In the genomic region with DNA sequence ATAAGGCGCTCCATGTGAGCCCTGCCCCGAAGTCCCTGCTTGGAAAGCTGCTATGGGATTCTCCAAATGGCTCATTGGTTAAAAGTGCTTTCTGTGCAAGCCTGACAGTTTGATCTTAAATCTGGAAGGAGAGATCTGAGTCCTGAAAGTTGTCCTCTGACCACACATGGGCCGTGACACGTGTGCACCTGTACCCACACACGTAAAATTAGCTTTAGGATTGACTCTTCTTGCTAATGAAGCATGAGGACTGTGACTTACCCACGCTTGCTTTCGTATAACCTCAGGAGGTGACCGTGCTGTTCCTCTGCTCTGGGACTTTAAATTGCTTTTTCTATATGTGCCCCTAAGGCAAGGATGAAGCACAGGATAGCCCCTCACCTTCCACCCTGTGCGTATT, we compare ENCODE assay signal across 9 mouse cellular contexts. TPM values are rescaled to one million over a fixed set of nuclear protein-coding genes. Genes with fewer than 3 reads are reported as not detected.
DNase-seq lines count a peak whose midpoint lies in the region; ATAC-seq and TF ChIP-seq lines count a peak whose summit lies in the region.
"Had no signal": no experiment of that assay in that cellular context is flagged by ENCODE, and none has a peak within 500 bp of the region (broad histone marks: within the 10 kb centered on the region; RNA-seq: fewer than 3 reads in every experiment).

No protein-coding gene starts in this region.

- no peak overlapping the region for H3K27ac ChIP-seq in cerebellum, adult 2 months (ENCODE audit: insufficient read depth, low read length)
- H3K27ac ChIP-seq in neural tube, embryonic 11.5 days (ENCODE audit: low read depth, low read length), result no peak overlapping the region
- peak overlapping the region; percentile 57 for H3K27ac ChIP-seq in liver, embryonic 13.5 days
- no peak overlapping the region for H3K27ac ChIP-seq in stomach, postnatal 0 days (replicated peaks)

- H3K27me3 ChIP-seq in cerebellum, adult 2 months (ENCODE audit: control insufficient read depth, insufficient read depth, low read length), result no peaks in the 10 kb centered on the region
- H3K27me3 ChIP-seq in neural tube, embryonic 11.5 days (ENCODE audit: control insufficient read depth, insufficient read depth, low read length), result no peaks in the 10 kb centered on the region
- no peaks in the 10 kb centered on the region for H3K27me3 ChIP-seq in liver, embryonic 13.5 days
- H3K27me3 ChIP-seq in stomach, postnatal 0 days (ENCODE audit: control insufficient read depth, insufficient read depth, low read length), result no peaks in the 10 kb centered on the region

- no peak overlapping the region for H3K9ac ChIP-seq in neural tube, embryonic 11.5 days (ENCODE audit: low read length)
- peak overlapping the region; percentile 80 for H3K9ac ChIP-seq in liver, embryonic 13.5 days
- no peak overlapping the region for H3K9ac ChIP-seq in stomach, postnatal 0 days (ENCODE audit: low read length)

- no peak for TF ChIP-seq EP300 in stomach, postnatal 0 days (optimal IDR thresholded peaks at IDR 0.05)

- WGBS in cerebellum, adult 2 months, result 40% methylated on average over 9 of the region's 9 CpGs
- 91% methylated on average over 9 of the region's 9 CpGs for WGBS in neural tube, embryonic 11.5 days
- 82% methylated on average over 9 of the region's 9 CpGs for WGBS in liver, embryonic 13.5 days (ENCODE audit: insufficient replicate concordance)
- 70% methylated on average over 9 of the region's 9 CpGs for WGBS in stomach, postnatal 0 days

- H3K4me1 ChIP-seq in cerebellum, adult 2 months (ENCODE audit: control insufficient read depth, insufficient read depth, low read length), result peaks cover 28% of the 10 kb centered on the region
- H3K4me1 ChIP-seq in neural tube, embryonic 11.5 days (ENCODE audit: control insufficient read depth, insufficient read depth, low read length), result peaks cover 39% of the 10 kb centered on the region
- peaks cover 82% of the 10 kb centered on the region for H3K4me1 ChIP-seq in liver, embryonic 13.5 days (replicated peaks)
- H3K4me1 ChIP-seq in stomach, postnatal 0 days (replicated peaks; ENCODE audit: control insufficient read depth, insufficient read depth), result peaks cover 10% of the 10 kb centered on the region

- no peak for DNase-seq in cerebellum, adult 2 months
- DNase-seq in cerebellum, postnatal 36 days, result no peak
- no peak for DNase-seq in neural tube, embryonic 11.5 days (ENCODE audit: low spot score)
- no peak for DNase-seq in neural tube, embryonic 10.5 days (ENCODE audit: extremely low spot score, low spot score)
- no peak for DNase-seq in liver, embryonic 13.5 days
- DNase-seq in stomach, postnatal 0 days (ENCODE audit: low spot score), result no peak
- no peak for DNase-seq in cerebellum, postnatal 4 days (ENCODE audit: low spot score in 2 of 2)
- no peak for DNase-seq in gastrocnemius, adult 18-20 months (ENCODE audit: low spot score)
- DNase-seq: adrenal gland, postnatal 25 days had no signal

- H3K4me3 ChIP-seq in cerebellum, adult 2 months (replicated peaks; ENCODE audit: insufficient read depth, low read depth, low read length), result peak overlapping the region; percentile 18
- H3K4me3 ChIP-seq in neural tube, embryonic 11.5 days (ENCODE audit: low read depth, low read length), result peak overlapping the region; percentile 68
- H3K4me3 ChIP-seq in liver, embryonic 13.5 days (replicated peaks), result peak overlapping the region; percentile 74
- no peak overlapping the region for H3K4me3 ChIP-seq in stomach, postnatal 0 days (ENCODE audit: low read depth, low read length)

- H3K4me2 ChIP-seq in neural tube, embryonic 11.5 days (ENCODE audit: low read depth), result peak overlapping the region; percentile 79
- peak overlapping the region; percentile 83 for H3K4me2 ChIP-seq in liver, embryonic 13.5 days
- peak overlapping the region; percentile 75; the same call in 1 of the 2 replicates for H3K4me2 ChIP-seq in stomach, postnatal 0 days (replicated peaks; ENCODE audit: low read depth)

- no peak for TF ChIP-seq CTCF in cerebellum, adult 2 months (IDR thresholded peaks at IDR 0.05; ENCODE audit: borderline replicate concordance, insufficient read depth, low read depth, low read length)
- TF ChIP-seq CTCF in stomach, postnatal 0 days (IDR thresholded peaks at IDR 0.05; ENCODE audit: low read depth), result no peak

- TF ChIP-seq POLR2A in cerebellum, adult 2 months (IDR thresholded peaks at IDR 0.05; ENCODE audit: borderline replicate concordance, insufficient read depth, low read length), result no peak

- ATAC-seq in neural tube, embryonic 11.5 days (ENCODE audit: insufficient read depth, low FRiP score, low TSS enrichment), result no peak
- no peak for ATAC-seq in liver, embryonic 13.5 days (ENCODE audit: low read depth)
- ATAC-seq in stomach, postnatal 0 days (ENCODE audit: low FRiP score, low TSS enrichment), result no peak

- H3K9me3 ChIP-seq in neural tube, embryonic 11.5 days (ENCODE audit: control insufficient read depth, low read length), result no peaks in the 10 kb centered on the region
- H3K9me3 ChIP-seq in liver, embryonic 13.5 days (replicated peaks), result no peaks in the 10 kb centered on the region
- H3K9me3 ChIP-seq in stomach, postnatal 0 days (ENCODE audit: control insufficient read depth, low read length), result no peaks in the 10 kb centered on the region

- peaks cover 64% of the 10 kb centered on the region for H3K36me3 ChIP-seq in neural tube, embryonic 11.5 days (ENCODE audit: control insufficient read depth, insufficient read depth, low read length)
- H3K36me3 ChIP-seq in liver, embryonic 13.5 days, result peaks cover 89% of the 10 kb centered on the region
- peaks cover 32% of the 10 kb centered on the region for H3K36me3 ChIP-seq in stomach, postnatal 0 days (ENCODE audit: control insufficient read depth, insufficient read depth, low read length)

RNA-seq across cellular contexts. Expression of a gene that starts 5.6 kb away (rescaled TPM):
- polyA plus RNA-seq in cerebellum, adult 2 months (2012; rRNA removed), result 695 and 743 TPM in 2 replicates
- 413 and 424 TPM in 2 replicates for polyA plus RNA-seq in neural tube, embryonic 11.5 days (2014; fragmentation: Nextera tagmentation; extraction: Ambion mirVana)
- 73.7 and 106 TPM in 2 replicates for polyA plus RNA-seq in liver, embryonic 13.5 days (2015; fragmentation: Nextera tagmentation; extraction: Ambion mirVana)
- 29.5 and 34.0 TPM in 2 replicates for polyA plus RNA-seq in stomach, postnatal 0 days (2015; fragmentation: Nextera tagmentation; extraction: Ambion mirVana)
- 1 to 10 TPM; 5.5 to 8.3 TPM for total RNA-seq in gastrocnemius, adult 18-20 months (2021)

RNA-seq across cellular contexts. Expression of a gene that starts 33.8 kb away (rescaled TPM):
- 0.18 and 0.22 TPM in 2 replicates for polyA plus RNA-seq in cerebellum, adult 2 months (2012; rRNA removed)
- polyA plus RNA-seq in neural tube, embryonic 11.5 days (2014; fragmentation: Nextera tagmentation; extraction: Ambion mirVana), result not detected in 2 replicates
- 0.05 TPM in 1 of 2 replicates, not detected in the other for polyA plus RNA-seq in liver, embryonic 13.5 days (2015; fragmentation: Nextera tagmentation; extraction: Ambion mirVana)
- 0.08 TPM in 1 of 2 replicates, not detected in the other for polyA plus RNA-seq in stomach, postnatal 0 days (2015; fragmentation: Nextera tagmentation; extraction: Ambion mirVana)
- total RNA-seq in gastrocnemius, adult 18-20 months (2021), result under 1 TPM in 1 of 2 experiments, not detected in 1; 0.14 TPM
